Comparison of ENCODE assay signal across 12 mouse cellular contexts in the genomic region with DNA sequence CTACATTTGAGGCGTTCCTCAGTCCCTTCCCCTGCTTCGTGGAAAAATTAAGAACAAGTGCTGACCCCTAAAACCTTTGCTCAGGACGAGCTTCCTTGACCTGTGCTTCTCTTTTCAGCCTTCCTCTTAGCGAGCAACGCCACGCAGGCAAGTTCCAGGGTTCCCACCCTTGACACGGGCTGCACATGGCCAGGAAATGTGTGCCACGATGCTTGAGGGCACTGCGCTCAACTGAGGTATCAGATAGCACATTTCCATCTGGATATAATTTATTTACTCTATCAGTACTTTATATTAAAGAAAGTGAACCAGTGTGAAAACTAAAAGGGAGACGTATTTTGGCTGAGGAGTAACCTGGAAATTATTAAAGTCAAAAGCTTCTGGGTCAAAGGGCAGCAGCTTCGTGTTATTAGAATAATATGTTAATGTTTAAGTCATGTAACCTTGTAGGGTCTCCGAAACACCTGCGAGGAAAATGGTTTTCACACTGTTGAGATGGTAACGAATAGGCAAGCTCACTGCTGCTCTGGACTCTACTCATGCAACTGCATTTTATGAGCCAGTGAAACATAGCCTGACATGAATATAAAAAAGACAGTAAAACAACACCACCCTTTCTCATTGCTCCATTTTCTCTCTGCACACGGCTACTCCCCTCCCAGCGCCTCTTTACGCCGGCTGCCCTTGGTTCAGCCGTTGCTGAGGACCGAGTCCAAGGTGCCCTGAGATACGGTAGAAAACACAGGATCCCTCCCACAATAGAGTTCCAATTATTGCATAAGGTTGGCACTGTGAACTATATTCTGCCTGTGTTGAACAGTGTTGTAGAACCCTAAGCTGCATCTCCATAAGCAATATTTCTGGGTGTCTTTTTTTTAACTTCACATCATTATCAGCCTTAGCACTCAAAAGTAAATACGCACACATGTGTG.
DNase-seq lines count a peak whose midpoint lies in the region; ATAC-seq and TF ChIP-seq lines count a peak whose summit lies in the region.
"Had no signal": no experiment of that assay in that cellular context is flagged by ENCODE, and none has a peak within 500 bp of the region (broad histone marks: within the 10 kb centered on the region; RNA-seq: fewer than 3 reads in every experiment).

No protein-coding gene starts in this region.

- no peak for TF ChIP-seq CTCF in kidney, postnatal 0 days (IDR thresholded peaks at IDR 0.05; ENCODE audit: low read depth)

- H3K4me1 ChIP-seq in midbrain, embryonic 11.5 days (ENCODE audit: control insufficient read depth, insufficient read depth, low read length): no peaks in the 10 kb centered on the region
- H3K4me1 ChIP-seq in midbrain, embryonic 14.5 days (ENCODE audit: control insufficient read depth, insufficient read depth, low read length): no peaks in the 10 kb centered on the region
- no peaks in the 10 kb centered on the region for H3K4me1 ChIP-seq in kidney, postnatal 0 days (replicated peaks; ENCODE audit: insufficient read depth, low read length)
- H3K4me1 ChIP-seq: midbrain, embryonic 12.5 days had no signal

- H3K9me3 ChIP-seq in midbrain, embryonic 11.5 days (ENCODE audit: control insufficient read depth, low read length): no peaks in the 10 kb centered on the region
- no peaks in the 10 kb centered on the region for H3K9me3 ChIP-seq in midbrain, embryonic 14.5 days (ENCODE audit: control insufficient read depth, low read length)
- no peaks in the 10 kb centered on the region for H3K9me3 ChIP-seq in kidney, postnatal 0 days (replicated peaks; ENCODE audit: low read length)
- H3K9me3 ChIP-seq: midbrain, embryonic 12.5 days had no signal

- DNase-seq in midbrain, embryonic 11.5 days (ENCODE audit: low spot score, missing footprints): peak; percentile 86
- DNase-seq in midbrain, embryonic 14.5 days: no peak
- peak; percentile 83 for DNase-seq in forelimb bud, embryonic 11.5 days (ENCODE audit: low read depth, low spot score)
- DNase-seq in kidney, postnatal 0 days (ENCODE audit: low spot score): peak; percentile 39
- peak; percentile 12 for DNase-seq in mesoderm, embryonic 11.5 days (ENCODE audit: low read depth, low spot score)
- no peak for DNase-seq in left cerebral cortex, adult 9 months (ENCODE audit: low spot score in 2 of 2)
- DNase-seq: cerebellum, postnatal 14 days; heart, adult 2 months; heart, postnatal 14 days; thymus, adult 2 months had no signal

- no peaks in the 10 kb centered on the region for H3K36me3 ChIP-seq in midbrain, embryonic 11.5 days (ENCODE audit: control insufficient read depth, insufficient read depth, low read length)
- no peaks in the 10 kb centered on the region for H3K36me3 ChIP-seq in midbrain, embryonic 14.5 days (ENCODE audit: control insufficient read depth, insufficient read depth, low read length)
- no peaks in the 10 kb centered on the region for H3K36me3 ChIP-seq in kidney, postnatal 0 days (ENCODE audit: insufficient read depth, low read length)
- H3K36me3 ChIP-seq: midbrain, embryonic 12.5 days had no signal

- H3K27ac ChIP-seq in midbrain, embryonic 11.5 days (ENCODE audit: low read depth, low read length): no peak overlapping the region
- H3K27ac ChIP-seq in midbrain, embryonic 14.5 days (replicated peaks; ENCODE audit: low read depth, low read length): no peak overlapping the region
- H3K27ac ChIP-seq in kidney, postnatal 0 days: no peak overlapping the region
- H3K27ac ChIP-seq: heart, adult 2 months; midbrain, embryonic 12.5 days had no signal

- H3K9ac ChIP-seq in midbrain, embryonic 11.5 days (ENCODE audit: low read length): no peak overlapping the region
- no peak overlapping the region for H3K9ac ChIP-seq in midbrain, embryonic 14.5 days (replicated peaks; ENCODE audit: low read length)
- H3K9ac ChIP-seq in kidney, postnatal 0 days (ENCODE audit: low read depth, low read length): no peak overlapping the region
- H3K9ac ChIP-seq: midbrain, embryonic 12.5 days had no signal

- no peaks in the 10 kb centered on the region for H3K27me3 ChIP-seq in midbrain, embryonic 11.5 days (ENCODE audit: control insufficient read depth, insufficient read depth, low read length)
- no peaks in the 10 kb centered on the region for H3K27me3 ChIP-seq in midbrain, embryonic 14.5 days (ENCODE audit: control insufficient read depth, insufficient read depth, low read length)
- H3K27me3 ChIP-seq in kidney, postnatal 0 days (ENCODE audit: insufficient read depth, low read length): no peaks in the 10 kb centered on the region
- H3K27me3 ChIP-seq: midbrain, embryonic 12.5 days had no signal

- no peak overlapping the region for H3K4me2 ChIP-seq in midbrain, embryonic 11.5 days
- H3K4me2 ChIP-seq in midbrain, embryonic 14.5 days (ENCODE audit: low read length): no peak overlapping the region
- H3K4me2 ChIP-seq in kidney, postnatal 0 days (ENCODE audit: low read length): peak overlapping the region; percentile 13; the same call in 1 of the 2 replicates
- H3K4me2 ChIP-seq: midbrain, embryonic 12.5 days had no signal

- ATAC-seq in midbrain, embryonic 11.5 days (ENCODE audit: low FRiP score): no peak
- ATAC-seq in midbrain, embryonic 14.5 days (ENCODE audit: low FRiP score, low TSS enrichment): no peak
- ATAC-seq in kidney, postnatal 0 days (replicated peaks; ENCODE audit: low FRiP score, low read depth): no peak
- no peak for ATAC-seq in frontal cortex, adult (ENCODE audit: low TSS enrichment)

- no peak overlapping the region for H3K4me3 ChIP-seq in midbrain, embryonic 11.5 days (ENCODE audit: low read depth, low read length)
- no peak overlapping the region for H3K4me3 ChIP-seq in midbrain, embryonic 14.5 days (replicated peaks; ENCODE audit: low read depth, low read length)
- no peak overlapping the region for H3K4me3 ChIP-seq in kidney, postnatal 0 days (replicated peaks; ENCODE audit: low read depth, low read length)
- H3K4me3 ChIP-seq: heart, adult 2 months; midbrain, embryonic 12.5 days had no signal

- 86% methylated on average over 22 of the region's 22 CpGs for WGBS in midbrain, embryonic 11.5 days
- 88% methylated on average over 22 of the region's 22 CpGs for WGBS in midbrain, embryonic 14.5 days
- 44% methylated on average over 22 of the region's 22 CpGs for WGBS in kidney, postnatal 0 days

Comparison
In these comparisons a context has a peak if more than half of its experiments do, and no peak if none do; other contexts are left out.
1. DNase-seq: peak in midbrain, embryonic 11.5 days (single experiment), forelimb bud, embryonic 11.5 days (single experiment), kidney, postnatal 0 days (single experiment) and mesoderm, embryonic 11.5 days (single experiment); none in midbrain, embryonic 14.5 days (single experiment) and left cerebral cortex, adult 9 months (0 of 2).